Mouse (Mus musculus) neutrophil, adult 83 days (primary cell): Measurements from ENCODE around the gene Gm7029. TPM values are rescaled to one million over a fixed set of nuclear protein-coding genes. Genes with fewer than 3 reads are reported as not detected.

Source experiments
- total RNA-seq, 2 experiments: library from RNA; stranded (reverse); gene quantifications; one replicate each; pipeline ENCODE4 v1.2.4; 2023

Gm7029 gene
- not detected for total RNA-seq

DNA sequence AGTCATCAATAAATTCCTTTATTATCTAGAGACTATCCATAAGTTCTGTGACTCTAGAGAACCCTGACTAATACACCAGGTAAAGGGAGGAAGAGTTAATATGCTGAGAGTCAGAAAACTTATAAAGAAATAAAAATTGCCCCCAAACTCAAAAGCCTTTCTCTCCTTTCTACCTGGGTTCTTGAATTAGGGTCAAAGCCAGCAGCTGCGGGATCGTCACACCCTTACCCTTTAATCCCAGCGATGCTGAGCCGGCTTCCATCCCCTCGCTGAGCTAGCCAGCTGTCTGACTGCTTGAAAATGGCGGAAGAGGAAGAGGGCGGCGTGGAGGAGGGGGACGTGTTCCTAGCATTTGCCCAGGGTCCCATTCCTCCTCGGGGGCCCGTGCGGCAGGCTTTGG lies at the start of gene Gm7029:
TSS of gene Gm7029 (plus strand) at position 301 of the 400 bp plus-strand sequence.

DNA sequence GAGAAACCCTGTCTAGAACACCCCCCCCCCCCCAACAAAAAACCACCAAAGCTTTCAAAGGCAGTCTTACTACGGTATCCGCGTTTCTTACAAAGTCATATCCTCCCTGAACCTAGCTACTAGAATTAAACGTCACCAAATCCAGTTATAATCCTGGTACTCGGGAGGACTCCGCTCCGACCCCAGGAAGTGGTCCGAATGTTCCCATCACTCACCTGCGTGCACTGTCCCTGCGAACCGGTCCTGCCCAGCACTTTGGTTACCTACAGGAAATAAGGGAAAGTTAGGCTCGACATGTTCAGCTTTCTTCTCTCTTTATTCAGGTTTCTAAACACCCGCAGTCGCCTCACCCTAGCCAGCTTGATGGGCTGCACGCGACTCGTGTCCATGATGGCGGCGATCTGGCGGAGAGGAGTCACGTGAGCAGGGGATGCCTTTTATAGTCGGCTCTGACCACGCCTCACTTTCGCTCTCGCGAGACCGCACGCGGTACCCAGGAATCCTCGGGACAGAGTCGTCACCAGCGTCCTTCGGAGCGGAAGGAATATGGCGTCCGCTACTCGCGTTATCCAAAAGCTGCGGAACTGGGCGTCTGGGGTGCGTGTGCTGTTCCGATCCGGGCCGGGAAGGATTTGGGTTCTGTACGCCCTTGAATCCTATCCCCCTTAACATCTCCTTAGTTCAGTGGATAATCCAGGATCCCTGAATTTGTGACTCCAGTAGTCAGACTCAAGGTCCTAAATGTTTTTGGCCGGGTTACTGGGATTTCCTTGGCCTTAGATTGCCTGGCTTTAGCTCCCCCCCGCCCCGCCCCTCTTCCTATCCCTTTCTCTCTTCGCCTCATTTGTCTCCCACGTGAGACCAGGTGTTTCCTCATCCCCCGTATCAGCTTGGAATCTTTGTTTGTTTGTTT lies 49.3 kb upstream of the Gm7029 start, which contains the start of the genes Rps28 and Ndufa7:
TSS of gene Rps28 (minus strand) at position 479 of the 913 bp plus-strand sequence.
TSS of gene Ndufa7 (plus strand) at position 489 of the 913 bp plus-strand sequence.

DNA sequence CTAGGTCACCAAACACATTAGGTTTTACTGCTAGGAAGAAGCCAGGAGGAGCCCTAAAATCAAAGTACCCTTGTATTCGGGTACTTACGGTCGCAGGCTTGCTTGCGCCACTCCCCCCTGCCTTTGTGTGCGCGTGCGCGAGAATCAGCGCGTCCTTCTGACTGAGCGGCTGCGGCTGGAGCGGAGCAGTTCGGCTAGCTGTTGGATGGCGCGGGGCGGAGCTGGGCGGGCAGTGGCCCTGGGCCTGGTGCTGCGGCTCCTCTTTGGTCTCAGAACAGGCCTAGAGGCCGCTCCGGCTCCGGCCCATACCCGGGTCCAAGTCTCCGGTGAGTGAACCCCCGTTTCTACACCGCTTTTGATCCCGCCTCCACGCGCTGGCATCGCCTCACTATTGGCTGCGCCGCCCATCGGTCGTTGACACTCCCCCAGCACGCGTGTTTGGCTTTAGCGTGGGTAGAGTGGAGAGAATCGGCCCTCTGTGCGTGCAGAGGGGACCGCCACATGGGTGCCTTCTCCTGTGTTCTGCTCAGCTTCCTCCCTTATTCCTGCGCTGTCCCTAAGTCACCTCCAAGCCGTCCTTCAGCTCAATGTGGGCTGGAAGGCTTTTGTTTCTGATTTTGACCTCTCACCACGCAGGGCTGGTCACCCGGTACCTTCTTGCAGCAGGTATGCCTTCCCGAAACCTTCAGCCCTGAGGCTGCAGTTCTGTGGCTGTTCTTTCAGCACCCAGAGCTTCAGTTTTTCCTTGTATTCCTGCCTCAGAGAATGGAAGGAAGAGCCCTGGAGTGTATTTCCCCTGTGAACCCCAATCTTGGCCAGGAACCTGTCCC lies 30.5 kb upstream of the Gm7029 start, which contains the start of gene Cd320:
TSS of gene Cd320 (plus strand) at position 126 of the 830 bp plus-strand sequence.

DNA sequence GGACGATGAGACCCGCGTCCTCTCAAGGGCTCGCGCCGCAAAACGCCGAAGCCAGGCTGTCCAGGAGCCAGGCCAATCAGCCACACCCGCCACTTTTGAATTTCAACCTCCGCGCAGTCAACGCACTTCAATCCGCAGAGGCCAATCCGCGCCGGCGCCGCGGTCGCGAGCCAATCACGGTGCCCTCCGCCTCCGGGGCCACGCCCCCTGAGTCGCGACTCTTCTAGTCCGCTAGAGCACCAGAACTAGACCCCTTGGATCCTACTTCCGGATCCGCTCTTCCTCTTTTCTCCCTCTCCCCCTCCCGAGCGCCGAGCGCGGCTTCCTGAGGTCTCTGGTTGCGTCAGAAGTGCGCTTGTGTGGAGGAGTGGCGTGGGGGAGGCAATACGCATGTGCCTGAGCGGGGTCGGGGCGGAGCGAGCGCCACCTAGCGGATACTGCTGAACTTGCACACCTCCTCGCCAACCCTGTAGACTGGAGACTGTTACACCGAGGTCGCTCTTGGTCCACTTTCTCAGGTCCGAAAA lies 17.0 kb downstream of the Gm7029 start, which contains the start of gene Kifc1:
TSS of gene Kifc1 (minus strand) at position 129 of the 527 bp plus-strand sequence.

DNA sequence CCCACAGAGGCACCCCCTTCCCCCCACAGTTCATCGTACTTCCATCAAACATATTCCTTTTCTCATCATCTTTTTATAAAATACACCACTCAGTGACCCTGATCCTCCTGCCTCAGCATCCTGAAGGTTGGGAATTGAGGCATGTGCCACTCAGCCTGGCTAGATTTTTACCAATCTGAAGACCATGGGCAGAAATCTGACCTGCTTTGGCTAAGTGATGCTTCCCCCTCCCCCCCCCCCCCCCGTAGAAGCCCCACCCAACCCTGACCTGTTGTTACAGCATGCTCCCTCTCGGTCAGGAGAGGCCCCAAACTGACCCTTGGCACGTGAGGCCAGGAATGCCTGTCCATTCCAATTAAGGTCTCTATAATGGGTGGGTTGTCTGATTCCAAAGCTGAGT lies 31.2 kb downstream of the Gm7029 start, which contains the start of gene Platr17:
TSS of gene Platr17 (plus strand) at position 301 of the 400 bp plus-strand sequence.

DNA sequence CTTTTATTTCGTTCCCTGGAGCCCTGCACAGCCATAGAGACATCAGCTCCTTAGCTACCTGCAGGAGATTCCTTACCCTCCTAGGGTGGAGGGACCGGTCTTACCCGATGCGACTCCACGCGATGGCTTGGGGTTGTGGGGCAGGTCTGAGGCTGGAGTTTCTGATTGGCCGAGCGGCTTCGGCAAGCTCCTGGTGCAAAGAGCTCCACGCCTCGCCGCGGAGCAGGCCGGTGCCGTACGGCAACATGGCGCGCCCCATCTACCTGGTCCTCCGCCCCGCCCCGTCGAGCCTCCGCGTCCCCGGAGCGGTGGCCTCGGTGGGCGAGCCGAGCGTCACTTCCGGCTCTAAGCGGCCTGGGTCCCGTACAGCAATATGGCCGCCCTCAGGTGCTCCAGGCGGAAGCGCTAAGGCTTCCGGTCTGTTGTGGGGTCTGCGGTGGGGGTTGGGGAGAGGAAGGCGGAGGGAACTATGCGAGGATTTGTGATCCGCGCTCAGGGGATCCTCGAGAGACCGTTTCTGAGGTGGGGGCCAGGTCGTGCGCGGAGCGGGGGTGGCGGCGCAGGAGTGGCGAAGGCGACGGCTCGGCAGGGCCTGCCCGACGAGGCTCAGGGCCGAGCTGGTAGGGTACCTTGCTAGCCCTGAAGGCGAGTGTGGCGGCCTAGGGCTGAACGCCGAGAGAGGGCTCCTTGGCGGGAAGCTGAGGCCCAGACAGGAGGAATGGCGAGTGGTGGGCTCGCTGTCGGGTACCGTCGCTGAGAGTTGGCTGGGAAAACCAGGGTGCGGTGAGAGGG lies 35.6 kb downstream of the Gm7029 start, which contains the start of gene Daxx:
TSS of gene Daxx (plus strand) at position 338 of the 792 bp plus-strand sequence.

DNA sequence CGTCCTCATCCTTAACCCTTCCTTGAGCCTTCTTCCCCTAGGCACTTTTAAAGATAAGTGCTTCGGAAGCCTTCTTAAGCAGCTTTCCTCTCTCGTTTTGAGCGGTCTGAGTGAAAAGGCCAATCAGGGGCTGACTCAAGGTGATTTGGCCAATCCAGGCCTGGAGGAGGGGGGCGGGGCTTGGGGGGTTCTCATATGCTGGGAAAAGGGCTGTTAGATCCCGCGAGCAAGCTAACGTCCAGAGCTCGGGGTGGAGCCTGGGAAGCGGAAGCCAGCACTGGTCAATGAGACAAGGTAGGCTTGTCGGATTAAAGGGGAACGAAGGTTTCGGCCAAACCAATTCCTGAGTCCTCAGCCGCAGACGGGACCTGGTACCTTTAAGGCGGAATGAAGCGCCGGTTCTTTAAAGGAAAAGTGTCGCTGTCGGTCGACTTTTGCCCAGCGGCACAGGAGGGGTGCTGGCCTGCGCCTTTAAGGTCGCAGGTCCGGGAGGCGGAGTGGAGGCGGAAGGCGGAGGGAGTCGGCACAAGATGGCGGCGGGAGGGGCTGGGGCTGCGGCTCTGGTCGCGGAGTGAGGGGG lies 42.1 kb downstream of the Gm7029 start, which contains the start of the genes Tapbp and Zbtb22:
TSS of gene Tapbp (plus strand) at position 229 of the 580 bp plus-strand sequence.
TSS of gene Zbtb22 (plus strand) at position 234 of the 580 bp plus-strand sequence.

Other genes with a start within 250 kb of the Gm7029 start
- gene Zfp414, start 244.7 kb upstream of the Gm7029 start, total RNA-seq: 10 to 100 TPM; 57.2 to 61.6 TPM
- 100 to 1,000 TPM; 300 to 315 TPM for gene Pram1, start 235.8 kb upstream of the Gm7029 start, total RNA-seq
- gene Hnrnpm, start 187.0 kb upstream of the Gm7029 start, total RNA-seq: 100 to 1,000 TPM; 176 to 180 TPM
- gene March2, start 155.2 kb upstream of the Gm7029 start, total RNA-seq: 10 to 100 TPM; 53.2 to 58.4 TPM
- gene Rab11b, start 113.3 kb upstream of the Gm7029 start, total RNA-seq: 100 to 1,000 TPM; 157 to 164 TPM
- gene Angptl4, start 92.0 kb upstream of the Gm7029 start, total RNA-seq: 1 to 10 TPM; 1.9 to 2.0 TPM
- 1 to 10 TPM; 4.7 to 6.3 TPM for gene Kank3, start 63.3 kb upstream of the Gm7029 start, total RNA-seq
- gene Rps28, start 49.3 kb upstream of the Gm7029 start, total RNA-seq: 1,000 to 10,000 TPM; 1,192 to 1,292 TPM
- 100 to 1,000 TPM; 111 TPM for gene Ndufa7, start 49.3 kb upstream of the Gm7029 start, total RNA-seq
- gene Cd320, start 30.7 kb upstream of the Gm7029 start, total RNA-seq: 1 to 10 TPM; 1.4 to 1.6 TPM
- 10 to 100 TPM; 43.5 to 51.2 TPM for gene Kifc1, start 16.8 kb downstream of the Gm7029 start, total RNA-seq
- under 1 TPM in 1 of 2 experiments, not detected in 1; 0.75 TPM for gene Platr17, start 31.3 kb downstream of the Gm7029 start, total RNA-seq
- 10 to 100 TPM; 31.0 to 43.2 TPM for gene Daxx, start 35.6 kb downstream of the Gm7029 start, total RNA-seq
- 100 to 1,000 TPM; 223 to 251 TPM for gene Tapbp, start 42.1 kb downstream of the Gm7029 start, total RNA-seq
- 10 to 100 TPM; 33.5 to 33.8 TPM for gene Zbtb22, start 42.1 kb downstream of the Gm7029 start, total RNA-seq
- gene Rgl2, start 55.7 kb downstream of the Gm7029 start, total RNA-seq: 100 to 1,000 TPM; 227 to 229 TPM
- 10 to 100 TPM; 47.8 to 54.5 TPM for gene Pfdn6, start 66.5 kb downstream of the Gm7029 start, total RNA-seq
- 10 to 100 TPM; 21.7 to 22.4 TPM for gene Wdr46, start 66.8 kb downstream of the Gm7029 start, total RNA-seq
- 10 to 100 TPM; 10.3 to 10.5 TPM for gene B3galt4, start 77.7 kb downstream of the Gm7029 start, total RNA-seq
- 10 to 100 TPM; 54.0 to 58.9 TPM for gene Vps52, start 82.0 kb downstream of the Gm7029 start, total RNA-seq
- 100 to 1,000 TPM; 476 to 509 TPM for gene Rps18, start 82.2 kb downstream of the Gm7029 start, total RNA-seq
- 1,000 to 10,000 TPM; 1,097 to 1,101 TPM for gene H2-K1, start 126.5 kb downstream of the Gm7029 start, total RNA-seq
- 10 to 100 TPM in 1 of 2 experiments, 1 to 10 TPM in 1; 8.4 to 13.9 TPM for gene Ring1, start 150.8 kb downstream of the Gm7029 start, total RNA-seq
- gene H2-Ke6, start 154.2 kb downstream of the Gm7029 start, total RNA-seq: 10 to 100 TPM; 59.9 to 61.3 TPM
- gene Slc39a7, start 157.8 kb downstream of the Gm7029 start, total RNA-seq: 10 to 100 TPM; 60.8 to 68.3 TPM
- 10 to 100 TPM; 45.9 to 68.6 TPM for gene Rxrb, start 158.0 kb downstream of the Gm7029 start, total RNA-seq
- 10 to 100 TPM; 16.6 to 17.7 TPM for gene Col11a2, start 165.6 kb downstream of the Gm7029 start, total RNA-seq
- gene H2-Oa, start 218.5 kb downstream of the Gm7029 start, total RNA-seq: 1 to 10 TPM; 1.1 to 1.9 TPM
- gene H2-DMa, start 245.7 kb downstream of the Gm7029 start, total RNA-seq: 10 to 100 TPM; 57.6 to 63.6 TPM
- 100 to 1,000 TPM; 215 to 218 TPM for gene Brd2, start 248.8 kb downstream of the Gm7029 start, total RNA-seq